Mouse (Mus musculus): Measurements from ENCODE around the gene Rab11fip3. TPM values are rescaled to one million over a fixed set of nuclear protein-coding genes. Genes with fewer than 3 reads are reported as not detected.

Rab11fip3 gene
- polyA plus RNA-seq, 1 experiment, result 26.2 TPM

GRCm38 (mm10) chr17:25950706-25951105 lies 118.6 kb downstream of the Rab11fip3 start:
- H3K27me3 ChIP-seq (ENCODE audit: control insufficient read depth, insufficient read depth, low read length), result peaks cover 13% of the 10 kb centered on the region
- no peak overlapping the region for H3K4me3 ChIP-seq (ENCODE audit: control insufficient read depth, insufficient read depth, low read length)
- no peak for TF ChIP-seq CTCF (IDR thresholded peaks at IDR 0.05; ENCODE audit: borderline replicate concordance, control insufficient read depth, extremely low read depth, insufficient read depth, low read length, poor library complexity)
- TF ChIP-seq POLR2A (IDR thresholded peaks at IDR 0.05; ENCODE audit: control insufficient read depth, extremely low read depth, insufficient read depth, low read length, poor library complexity), result no peak
- no peak overlapping the region for H3K27ac ChIP-seq (ENCODE audit: control insufficient read depth, insufficient read depth, low read length)
- WGBS, result 33% methylated on average over 3 of the region's 3 CpGs
- no peaks in the 10 kb centered on the region for H3K36me3 ChIP-seq (ENCODE audit: control insufficient read depth, insufficient read depth, low read length)
- H3K4me1 ChIP-seq (replicated peaks; ENCODE audit: control insufficient read depth, insufficient read depth, low read length), result no peaks in the 10 kb centered on the region
- no peak for DNase-seq

- no peak for TF ChIP-seq POLR2A (IDR thresholded peaks at IDR 0.05; ENCODE audit: control insufficient read depth, extremely low read depth, insufficient read depth, low read length, poor library complexity)
- no peak for TF ChIP-seq CTCF (IDR thresholded peaks at IDR 0.05; ENCODE audit: borderline replicate concordance, control insufficient read depth, extremely low read depth, insufficient read depth, low read length, poor library complexity)
- no peaks in the 10 kb centered on the region for H3K4me1 ChIP-seq (replicated peaks; ENCODE audit: control insufficient read depth, insufficient read depth, low read length)
- H3K27ac ChIP-seq (ENCODE audit: control insufficient read depth, insufficient read depth, low read length), result no peak overlapping the region
- no peak overlapping the region for H3K4me3 ChIP-seq (ENCODE audit: control insufficient read depth, insufficient read depth, low read length)
- H3K27me3 ChIP-seq (ENCODE audit: control insufficient read depth, insufficient read depth, low read length), result peaks cover 13% of the 10 kb centered on the region
- H3K36me3 ChIP-seq (ENCODE audit: control insufficient read depth, insufficient read depth, low read length), result no peaks in the 10 kb centered on the region
- WGBS, result 87% methylated on average over 5 of the region's 5 CpGs
- no peak for DNase-seq
Measured at GRCm38 (mm10) chr17:25949981-25950380, 119.4 kb downstream of the Rab11fip3 start.

- Histone ChIP-seq H3K4me1 (replicated peaks; ENCODE audit: control insufficient read depth, insufficient read depth, low read length) (no peaks in the 10 kb centered on the region), H3K36me3 (ENCODE audit: control insufficient read depth, insufficient read depth, low read length) (no peaks in the 10 kb centered on the region), H3K27me3 (ENCODE audit: control insufficient read depth, insufficient read depth, low read length) (peaks cover 13% of the 10 kb centered on the region), H3K27ac (ENCODE audit: control insufficient read depth, insufficient read depth, low read length) (no peak overlapping the region), H3K4me3 (ENCODE audit: control insufficient read depth, insufficient read depth, low read length) (no peak overlapping the region)
- DNase-seq, result no peak
- 86% methylated on average over 8 of the region's 8 CpGs for WGBS
- no peak for TF ChIP-seq CTCF (IDR thresholded peaks at IDR 0.05; ENCODE audit: borderline replicate concordance, control insufficient read depth, extremely low read depth, insufficient read depth, low read length, poor library complexity)
- no peak for TF ChIP-seq POLR2A (IDR thresholded peaks at IDR 0.05; ENCODE audit: control insufficient read depth, extremely low read depth, insufficient read depth, low read length, poor library complexity)
Measured at GRCm38 (mm10) chr17:25948051-25948450, 121.3 kb downstream of the Rab11fip3 start.

DNA sequence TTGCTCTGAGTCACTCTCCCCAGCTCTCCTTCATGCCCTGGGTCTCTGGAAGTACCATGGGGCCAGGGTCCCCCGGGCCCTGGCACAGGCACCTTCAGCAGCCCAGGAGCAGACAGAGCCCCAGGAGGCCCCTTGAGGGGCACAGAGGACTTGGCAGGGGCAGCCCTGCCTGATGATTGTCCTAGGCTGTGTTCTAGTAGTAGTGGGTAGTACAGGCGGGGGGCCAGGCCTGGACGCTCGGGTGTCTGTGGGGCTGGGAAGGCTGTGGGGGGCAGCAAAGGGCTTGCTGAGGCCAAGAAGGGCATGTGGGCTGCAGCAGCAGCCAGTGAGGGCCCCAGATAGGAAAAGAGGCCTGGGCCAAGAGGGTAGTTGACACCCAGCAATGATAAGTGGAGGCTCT lies 121.8 kb downstream of the Rab11fip3 start:
- no peak overlapping the region for H3K27ac ChIP-seq (ENCODE audit: control insufficient read depth, insufficient read depth, low read length)
- 90% methylated on average over 4 of the region's 4 CpGs for WGBS
- TF ChIP-seq CTCF (IDR thresholded peaks at IDR 0.05; ENCODE audit: borderline replicate concordance, control insufficient read depth, extremely low read depth, insufficient read depth, low read length, poor library complexity) (no peak), POLR2A (IDR thresholded peaks at IDR 0.05; ENCODE audit: control insufficient read depth, extremely low read depth, insufficient read depth, low read length, poor library complexity) (no peak)
- no peak overlapping the region for H3K4me3 ChIP-seq (ENCODE audit: control insufficient read depth, insufficient read depth, low read length)
- H3K4me1 ChIP-seq (replicated peaks; ENCODE audit: control insufficient read depth, insufficient read depth, low read length), result no peaks in the 10 kb centered on the region
- H3K27me3 ChIP-seq (ENCODE audit: control insufficient read depth, insufficient read depth, low read length), result peaks cover 13% of the 10 kb centered on the region
- no peak for DNase-seq
- H3K36me3 ChIP-seq (ENCODE audit: control insufficient read depth, insufficient read depth, low read length), result no peaks in the 10 kb centered on the region

- DNase-seq, result no peak
- no peaks in the 10 kb centered on the region for H3K36me3 ChIP-seq (ENCODE audit: control insufficient read depth, insufficient read depth, low read length)
- 92% methylated on average over 8 of the region's 8 CpGs for WGBS
- peaks cover 10% of the 10 kb centered on the region for H3K27me3 ChIP-seq (ENCODE audit: control insufficient read depth, insufficient read depth, low read length)
- H3K27ac ChIP-seq (ENCODE audit: control insufficient read depth, insufficient read depth, low read length), result no peak overlapping the region
- no peak overlapping the region for H3K4me3 ChIP-seq (ENCODE audit: control insufficient read depth, insufficient read depth, low read length)
- no peak for TF ChIP-seq CTCF (IDR thresholded peaks at IDR 0.05; ENCODE audit: borderline replicate concordance, control insufficient read depth, extremely low read depth, insufficient read depth, low read length, poor library complexity)
- no peak for TF ChIP-seq POLR2A (IDR thresholded peaks at IDR 0.05; ENCODE audit: control insufficient read depth, extremely low read depth, insufficient read depth, low read length, poor library complexity)
- H3K4me1 ChIP-seq (replicated peaks; ENCODE audit: control insufficient read depth, insufficient read depth, low read length), result 0 out of 2 replicates have a peak, but pooled peaks cover 2% of the 10 kb centered on the region
Measured at GRCm38 (mm10) chr17:25946891-25947290, 122.5 kb downstream of the Rab11fip3 start.

DNA sequence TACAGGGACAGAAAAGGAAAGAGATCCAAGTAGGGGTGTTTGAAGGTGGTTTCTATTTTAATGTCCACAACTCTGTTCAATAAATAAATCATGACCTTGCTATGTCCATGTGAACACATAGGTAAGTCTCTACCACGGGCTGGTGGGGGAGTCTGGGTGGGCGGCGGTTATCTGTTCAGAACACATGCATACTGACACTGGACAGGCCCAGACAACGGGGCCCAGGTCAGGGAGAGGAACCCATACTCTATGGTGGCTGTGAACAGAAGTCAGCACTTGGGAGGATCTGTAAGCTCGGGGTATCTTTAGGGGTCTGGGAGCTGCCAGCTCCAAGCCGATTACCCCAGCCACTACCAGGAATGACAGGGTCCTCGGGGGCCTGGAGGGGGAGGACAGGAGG lies 123.0 kb downstream of the Rab11fip3 start:
- TF ChIP-seq POLR2A (IDR thresholded peaks at IDR 0.05; ENCODE audit: control insufficient read depth, extremely low read depth, insufficient read depth, low read length, poor library complexity) (no peak), CTCF (IDR thresholded peaks at IDR 0.05; ENCODE audit: borderline replicate concordance, control insufficient read depth, extremely low read depth, insufficient read depth, low read length, poor library complexity) (no peak)
- Histone ChIP-seq H3K36me3 (ENCODE audit: control insufficient read depth, insufficient read depth, low read length) (no peaks in the 10 kb centered on the region), H3K27ac (ENCODE audit: control insufficient read depth, insufficient read depth, low read length) (no peak overlapping the region), H3K4me1 (replicated peaks; ENCODE audit: control insufficient read depth, insufficient read depth, low read length) (0 out of 2 replicates have a peak, but pooled peaks cover 2% of the 10 kb centered on the region), H3K27me3 (ENCODE audit: control insufficient read depth, insufficient read depth, low read length) (peaks cover 5% of the 10 kb centered on the region), H3K4me3 (ENCODE audit: control insufficient read depth, insufficient read depth, low read length) (no peak overlapping the region)
- 87% methylated on average over 7 of the region's 7 CpGs for WGBS
- no peak for DNase-seq
